Mouse (Mus musculus) limb, embryonic 14.5 days (tissue): ENCODE data around the gene Uba7. TPM values are rescaled to one million over a fixed set of nuclear protein-coding genes. Genes with fewer than 3 reads are reported as not detected.
A peak's percentile ranks its signal among the peaks of the same experiment; 100 is the strongest.

Experiments
- ATAC-seq: fragments of 200-750 bp; cut with Nextera tagmentation; 2 replicates; pipeline ENCODE4 v1.8.0; 2017; ENCODE audit warnings: low read depth, moderate number of reproducible peaks, moderate TSS enrichment; ENCODE audit not compliant: low FRiP score
- DNase-seq: peaks from one replicate; pipeline ENCODE4 v3.0.0-alpha.2; 2015; ENCODE audit warnings: low spot score
- H3K27ac ChIP-seq: fragments of 300-500 bp; sonication (generic); replicated peaks from 2 replicates; pipeline ENCODE4 v1.5.1; 2014; ENCODE audit warnings: low read depth, mild to moderate bottlenecking, low read length, moderate library complexity, mixed read lengths
- H3K27me3 ChIP-seq: fragments of 300-500 bp; sonication (generic); 2 replicates; pipeline ENCODE4 v1.6.1; 2014; ENCODE audit warnings: low read length, mixed read lengths; ENCODE audit not compliant: control insufficient read depth, insufficient read depth
- H3K36me3 ChIP-seq: fragments of 300-500 bp; sonication (generic); 2 replicates; pipeline ENCODE4 v1.6.1; 2014; ENCODE audit warnings: mild to moderate bottlenecking, low read length, moderate library complexity, mixed read lengths; ENCODE audit not compliant: control insufficient read depth, insufficient read depth
- H3K4me1 ChIP-seq: fragments of 300-500 bp; sonication (generic); 2 replicates; pipeline ENCODE4 v1.6.1; 2014; ENCODE audit warnings: antibody characterized with exemption, low read length, mixed read lengths; ENCODE audit not compliant: control insufficient read depth, insufficient read depth
- H3K4me2 ChIP-seq: fragments of 300-500 bp; sonication (generic); replicated peaks from 2 replicates; pipeline ENCODE4 v1.6.1; 2014; ENCODE audit warnings: low read depth, mild to moderate bottlenecking, low read length, moderate library complexity; ENCODE audit not compliant: severe bottlenecking
- H3K4me3 ChIP-seq: fragments of 300-500 bp; sonication (generic); replicated peaks from 2 replicates; pipeline ENCODE4 v1.5.1; 2014; ENCODE audit warnings: low read length
- H3K9ac ChIP-seq: fragments of 300-500 bp; sonication (generic); 2 replicates; pipeline ENCODE4 v1.6.1; 2014; ENCODE audit warnings: mild to moderate bottlenecking, low read depth, low read length, moderate library complexity; ENCODE audit not compliant: severe bottlenecking
- H3K9me3 ChIP-seq: fragments of 300-500 bp; sonication (generic); 2 replicates; pipeline ENCODE4 v1.6.1; 2016; ENCODE audit warnings: low read length; ENCODE audit not compliant: control insufficient read depth
- POLR2A ChIP-seq: fragments of 200-500 bp; IDR thresholded peaks from 2 replicates; pipeline ENCODE4 v1.8.0; 2012; ENCODE audit warnings: inconsistent platforms, mild to moderate bottlenecking, moderate library complexity, borderline replicate concordance; ENCODE audit not compliant: insufficient read depth, insufficient read length; ENCODE audit errors: extremely low read depth
- WGBS: fragments of 180-500 bp; shearing (Covaris S2); extraction: QIAGEN DNeasy Blood & Tissue Kit; methylation state at CpG from one replicate; pipeline ENCODE4 v1.1.7; 2014; 5-methylcytosine and 5-hydroxymethylcytosine counted together
- polyA plus RNA-seq, 2 experiments: library from polyadenylated mRNA; depleted of rRNA in 1 of 2; stranded (reverse) in 1 of 2; unstranded in 1 of 2; fragments of >200 nt; fragmentation: Nextera tagmentation in 1 of 2; extraction: Ambion mirVana in 1 of 2; gene quantifications; 2 replicates each; pipeline versions ENCODE4 v1.2.1 to v1.2.3; 2012 to 2014

The Uba7 gene
- polyA plus RNA-seq, 2 experiments, result 28.2 to 33.4 TPM

DNA sequence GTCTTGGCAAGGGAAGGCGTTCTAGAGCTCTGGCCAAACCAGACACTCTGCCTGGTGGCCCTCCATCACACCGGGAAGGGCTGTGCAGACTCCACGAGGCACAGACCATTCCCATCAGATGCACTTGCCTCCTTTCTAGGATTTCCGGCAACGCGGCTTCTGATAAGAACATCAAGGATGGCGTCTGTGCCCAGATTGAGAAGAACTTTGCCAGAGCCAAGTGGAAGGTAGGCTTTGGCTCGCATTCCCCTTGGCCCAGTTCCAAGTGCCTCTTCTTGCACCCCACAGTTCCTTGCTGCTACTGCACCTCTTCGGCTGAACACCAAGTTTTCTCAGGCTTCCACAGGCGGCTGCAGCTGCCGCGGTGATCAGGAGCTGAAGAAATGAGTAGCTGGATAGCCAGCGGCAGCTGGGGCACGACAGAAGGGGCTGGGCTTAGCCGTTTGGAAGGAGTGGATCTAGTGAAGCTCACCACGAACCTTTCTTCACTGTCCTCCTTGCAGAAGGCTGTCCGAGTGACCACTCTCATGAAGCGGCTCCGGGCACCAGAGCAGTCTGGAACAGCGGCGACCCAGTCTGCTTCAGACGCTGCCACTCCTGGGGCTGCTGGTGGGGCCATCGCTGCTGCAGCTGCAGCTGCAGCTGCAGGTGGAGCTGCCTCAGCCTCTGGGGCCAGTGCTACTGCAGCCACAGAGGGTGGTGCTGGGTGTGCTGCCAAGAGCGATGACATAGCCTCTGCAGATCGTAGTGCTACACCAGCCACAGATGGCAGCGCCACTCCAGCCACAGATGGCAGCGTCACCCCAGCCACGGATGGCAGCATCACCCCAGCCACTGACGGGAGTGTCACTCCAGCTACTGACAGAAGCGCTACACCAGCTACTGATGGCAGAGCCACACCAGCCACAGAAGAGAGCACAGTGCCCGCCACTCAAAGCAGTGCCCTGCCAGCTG, 27.8 kb upstream of the Uba7 start:
- Histone ChIP-seq H3K36me3 (no peaks in the 10 kb centered on the region; the same call in 1 of the 2 replicates), H3K27me3 (no peaks in the 10 kb centered on the region), H3K9ac (no peak overlapping the region), H3K4me3 (no peak overlapping the region), H3K27ac (no peak overlapping the region), H3K4me1 (peaks cover 3% of the 10 kb centered on the region; the same call in 1 of the 2 replicates), H3K9me3 (no peaks in the 10 kb centered on the region), H3K4me2 (no peak overlapping the region)
- ATAC-seq, result no peak
- TF ChIP-seq POLR2A, result no peak
- no peak for DNase-seq
- WGBS, result 88% methylated on average over 31 of the region's 31 CpGs

DNA sequence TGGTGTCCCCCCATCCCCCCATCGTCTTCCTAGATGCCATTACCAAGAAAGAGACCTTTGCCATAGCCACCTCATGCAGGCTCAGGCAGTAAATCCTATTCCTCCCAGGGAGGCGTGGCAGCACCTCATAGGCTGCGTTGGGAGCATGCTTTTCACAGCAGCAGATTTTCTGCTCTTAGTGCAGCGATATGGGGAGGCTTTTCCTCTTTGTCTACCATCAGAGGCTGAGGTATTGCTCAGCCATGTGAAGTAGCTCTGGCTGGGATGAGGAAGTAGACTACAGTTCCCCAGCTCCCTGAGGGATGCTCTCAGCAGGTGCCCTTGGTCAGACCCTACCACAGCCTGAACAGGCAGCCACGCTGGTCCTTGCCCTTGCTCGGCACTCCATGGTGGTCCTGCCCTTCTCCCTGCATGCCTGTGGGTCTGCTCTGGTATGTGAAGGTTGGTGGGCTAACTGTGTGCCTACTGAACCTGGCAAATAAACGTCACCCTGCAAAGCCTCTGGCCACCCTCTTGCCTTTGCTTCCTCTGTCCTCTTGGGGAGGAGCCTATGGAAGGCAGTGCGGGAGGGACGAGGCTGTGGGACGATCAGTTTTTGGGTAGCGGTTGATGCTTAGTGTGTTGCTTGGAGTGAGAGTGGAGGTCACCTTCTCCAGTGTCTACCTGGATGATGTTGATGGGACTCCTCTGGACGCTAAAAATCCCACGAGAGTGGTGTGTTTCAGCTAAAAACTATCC, 26.0 kb upstream of the Uba7 start:
- no peak for ATAC-seq
- 84% methylated on average over 13 of the region's 13 CpGs for WGBS

DNA sequence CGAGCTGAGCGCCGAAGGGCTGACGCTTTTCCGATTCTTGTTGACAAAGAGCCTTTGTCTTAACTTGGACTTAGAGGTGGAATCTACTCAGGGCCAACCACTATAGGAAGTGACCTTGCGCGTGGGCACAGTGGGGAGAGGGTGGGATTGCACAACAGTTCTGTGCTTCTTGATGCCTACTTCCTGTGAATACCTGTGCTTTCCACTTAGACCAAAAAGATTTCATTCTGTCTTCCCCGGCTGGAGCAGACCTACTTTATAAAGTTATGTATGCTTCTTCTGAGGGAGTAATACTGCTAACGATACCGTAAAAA, 25.4 kb upstream of the Uba7 start, which contains the start of gene Traip:
Traip (plus strand) TSS at position 215 of the 314 bp plus-strand sequence.
- Histone ChIP-seq H3K9me3 (no peaks in the 10 kb centered on the region), H3K9ac (peak within 1 kb of the TSS; percentile 59), H3K36me3 (no peaks in the 10 kb centered on the region; the same call in 1 of the 2 replicates), H3K4me2 (peak within 1 kb of the TSS; percentile 78), H3K4me3 (peak within 1 kb of the TSS; percentile 68), H3K27me3 (no peaks in the 10 kb centered on the region), H3K4me1 (peaks cover 3% of the 10 kb centered on the region; the same call in 1 of the 2 replicates), H3K27ac (peak within 1 kb of the TSS; percentile 65; the same call in 1 of the 2 replicates)
- no peak for TF ChIP-seq POLR2A
- 91% methylated on average over 10 of the region's 10 CpGs for WGBS
- DNase-seq (no peak), ATAC-seq (no peak)

More for the DNA sequence above, 26.0 kb upstream of the Uba7 start:
- Histone ChIP-seq H3K4me2 (no peak overlapping the region), H3K27ac (no peak overlapping the region), H3K4me3 (no peak overlapping the region), H3K4me1 (peaks cover 3% of the 10 kb centered on the region; the same call in 1 of the 2 replicates), H3K9ac (no peak overlapping the region), H3K9me3 (no peaks in the 10 kb centered on the region), H3K36me3 (no peaks in the 10 kb centered on the region; the same call in 1 of the 2 replicates), H3K27me3 (no peaks in the 10 kb centered on the region)
- DNase-seq, result no peak
- no peak for TF ChIP-seq POLR2A

DNA sequence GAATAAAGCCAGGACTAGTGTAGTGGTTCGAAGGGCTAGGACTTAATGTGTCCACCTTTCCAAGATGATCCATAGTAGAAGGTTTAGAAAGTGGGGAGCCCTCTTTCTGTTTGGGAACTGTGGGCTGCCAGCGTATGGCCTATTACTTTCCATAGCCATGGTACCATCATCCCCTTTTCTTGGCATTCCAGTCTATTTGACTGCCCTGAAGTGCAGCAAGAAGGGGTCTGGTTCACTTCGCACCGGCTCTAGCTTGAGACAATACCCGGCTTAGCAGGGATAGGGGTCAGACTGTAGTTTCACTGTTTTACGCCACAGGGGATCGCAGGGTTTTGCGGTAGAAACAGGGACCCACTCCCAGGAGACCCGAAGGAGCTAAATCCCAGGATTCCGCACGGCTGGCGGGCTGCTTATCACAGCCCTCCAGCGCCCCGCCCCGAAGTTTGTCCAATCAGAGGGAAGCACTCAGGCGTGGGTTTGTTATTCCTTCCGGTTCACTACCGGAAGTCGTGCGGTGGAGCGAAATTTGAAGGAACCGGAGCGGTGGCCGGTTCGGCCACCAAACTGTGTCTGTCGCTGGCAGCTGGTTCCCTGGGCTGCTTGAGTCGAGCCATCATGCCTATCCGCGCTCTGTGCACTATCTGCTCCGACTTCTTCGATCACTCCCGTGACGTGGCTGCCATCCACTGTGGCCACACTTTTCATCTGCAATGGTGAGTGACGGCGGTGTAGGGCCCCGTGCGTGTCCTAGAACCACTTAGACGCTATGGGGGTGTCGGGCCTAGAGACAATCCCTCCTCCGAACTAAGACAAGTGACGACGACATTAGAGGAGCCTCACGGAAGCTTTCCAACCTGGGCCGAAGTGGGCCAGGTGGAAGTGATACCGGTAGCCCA, 24.6 kb upstream of the Uba7 start:
- Histone ChIP-seq H3K4me1 (peaks cover 3% of the 10 kb centered on the region; the same call in 1 of the 2 replicates), H3K4me3 (peak overlapping the region; percentile 68), H3K4me2 (peak overlapping the region; percentile 78), H3K27me3 (no peaks in the 10 kb centered on the region), H3K27ac (peak overlapping the region; percentile 65; the same call in 1 of the 2 replicates), H3K9me3 (no peaks in the 10 kb centered on the region), H3K36me3 (no peaks in the 10 kb centered on the region; the same call in 1 of the 2 replicates), H3K9ac (peak overlapping the region; percentile 59)
- TF ChIP-seq POLR2A, result peak; percentile 73; the same call in 1 of the 2 replicates
- DNase-seq (peak; percentile 95), ATAC-seq (peak; percentile 94)
- 11% methylated on average over 45 of the region's 45 CpGs for WGBS
